Mouse (Mus musculus): ENCODE measurements around the gene Gnl2. TPM values are rescaled to one million over a fixed set of nuclear protein-coding genes. Genes with fewer than 3 reads are reported as not detected.

Gene Gnl2
- polyA plus RNA-seq, 1 experiment from 2014 or later = 54.8 TPM

DNA sequence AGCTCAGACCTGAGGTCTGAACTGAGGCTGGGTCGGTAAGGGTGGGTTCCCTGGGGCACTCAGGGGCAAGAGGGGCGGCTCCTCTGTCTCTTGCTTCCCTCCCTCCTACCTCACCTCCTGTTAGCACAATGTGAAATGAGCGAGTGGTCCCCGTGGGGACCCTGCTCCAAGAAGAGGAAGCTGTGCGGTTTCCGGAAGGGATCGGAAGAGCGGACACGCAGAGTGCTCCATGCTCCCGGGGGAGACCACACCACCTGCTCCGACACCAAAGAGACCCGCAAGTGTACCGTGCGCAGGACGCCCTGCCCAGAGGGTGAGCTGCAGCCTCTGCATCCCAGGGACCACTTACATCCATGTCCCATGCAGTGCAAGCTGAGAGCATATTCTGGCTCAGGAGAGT is 8.9 kb upstream of the Gnl2 start:
- ATAC-seq (ENCODE audit: extremely low read depth, insufficient number of reproducible peaks, low FRiP score, low TSS enrichment) = no peak
- no peaks in the 10 kb centered on the region for H3K36me3 ChIP-seq
- WGBS = 48% methylated on average over 15 of the region's 15 CpGs
- H3K9ac ChIP-seq = no peak overlapping the region
- no peak overlapping the region for H3K4me2 ChIP-seq
- H3K9me3 ChIP-seq = no peaks in the 10 kb centered on the region
- H3K4me3 ChIP-seq = no peak overlapping the region
- H3K27ac ChIP-seq (replicated peaks) = no peak overlapping the region
- H3K4me1 ChIP-seq = no peaks in the 10 kb centered on the region
- peaks cover 80% of the 10 kb centered on the region for H3K27me3 ChIP-seq (replicated peaks)

DNA sequence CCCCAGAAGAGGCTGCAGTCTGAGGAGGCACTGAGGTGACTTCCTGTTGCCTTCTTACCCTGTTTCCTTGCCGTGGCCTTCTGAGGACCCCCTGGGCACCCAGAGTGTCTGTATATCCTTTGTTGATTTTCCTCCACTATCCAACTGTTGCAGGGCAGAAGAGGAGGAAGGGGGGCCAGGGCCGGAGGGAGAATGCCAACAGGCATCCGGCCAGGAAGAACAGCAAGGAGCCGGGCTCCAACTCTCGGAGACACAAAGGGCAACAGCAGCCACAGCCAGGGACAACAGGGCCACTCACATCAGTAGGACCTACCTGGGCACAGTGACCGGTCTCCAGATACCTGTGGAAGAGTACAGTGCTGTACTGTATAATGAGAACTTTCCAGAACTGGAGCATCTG is 8.2 kb upstream of the Gnl2 start:
- H3K9me3 ChIP-seq = no peaks in the 10 kb centered on the region
- ATAC-seq (ENCODE audit: extremely low read depth, insufficient number of reproducible peaks, low FRiP score, low TSS enrichment) = no peak
- H3K4me1 ChIP-seq = no peaks in the 10 kb centered on the region
- H3K36me3 ChIP-seq = no peaks in the 10 kb centered on the region
- 49% methylated on average over 6 of the region's 6 CpGs for WGBS
- no peak overlapping the region for H3K4me3 ChIP-seq
- peaks cover 83% of the 10 kb centered on the region for H3K27me3 ChIP-seq (replicated peaks)
- H3K27ac ChIP-seq (replicated peaks) = no peak overlapping the region
- no peak overlapping the region for H3K9ac ChIP-seq
- no peak overlapping the region for H3K4me2 ChIP-seq

DNA sequence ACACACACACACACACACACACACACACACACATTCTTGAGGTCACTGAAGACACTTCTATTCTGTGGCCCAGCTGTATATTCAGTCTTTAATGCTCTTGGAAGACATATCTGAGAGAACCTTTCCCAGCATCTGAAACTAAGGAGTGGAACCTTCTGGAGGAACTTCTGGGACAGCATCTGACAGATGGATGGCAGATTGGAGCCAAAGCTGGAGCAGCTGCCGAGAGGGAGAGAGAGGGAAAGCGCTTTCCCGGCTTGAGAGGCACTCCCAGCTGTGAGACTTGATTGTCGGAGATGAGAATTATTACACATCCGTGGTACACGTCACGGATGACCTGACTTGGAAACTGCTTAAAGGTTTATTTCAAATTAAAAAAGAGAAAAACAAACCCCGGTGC is 7.7 kb upstream of the Gnl2 start:
- Histone ChIP-seq H3K9ac (no peak overlapping the region), H3K4me2 (no peak overlapping the region), H3K4me1 (no peaks in the 10 kb centered on the region), H3K9me3 (no peaks in the 10 kb centered on the region), H3K4me3 (no peak overlapping the region), H3K36me3 (no peaks in the 10 kb centered on the region), H3K27ac (replicated peaks) (no peak overlapping the region), H3K27me3 (replicated peaks) (peaks cover 82% of the 10 kb centered on the region)
- 58% methylated on average over 8 of the region's 8 CpGs for WGBS
- no peak for ATAC-seq (ENCODE audit: extremely low read depth, insufficient number of reproducible peaks, low FRiP score, low TSS enrichment)

DNA sequence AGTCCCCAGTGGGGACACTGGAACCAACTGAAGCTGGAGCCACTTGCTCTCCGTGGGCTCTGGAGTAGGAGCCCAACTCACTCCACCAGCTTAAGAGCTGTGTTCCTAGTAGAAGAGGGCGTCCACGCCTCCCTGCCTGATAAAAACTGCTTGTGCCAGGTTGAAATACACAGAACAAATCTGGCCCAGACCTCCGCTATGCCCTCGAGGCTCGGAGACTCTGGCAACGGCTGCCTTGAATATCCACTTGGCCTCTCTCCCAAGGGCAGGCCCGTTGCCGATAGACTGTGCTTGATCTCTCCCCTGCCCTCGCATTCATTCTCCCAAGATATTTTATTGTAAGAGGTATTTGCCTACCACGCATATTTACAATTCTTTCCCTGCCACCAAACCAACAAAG is 1.0 kb downstream of the Gnl2 start:
- no peaks in the 10 kb centered on the region for H3K9me3 ChIP-seq
- peaks cover 48% of the 10 kb centered on the region for H3K27me3 ChIP-seq (replicated peaks)
- H3K27ac ChIP-seq (replicated peaks) = no peak overlapping the region
- H3K4me2 ChIP-seq = no peak overlapping the region
- H3K4me1 ChIP-seq = no peaks in the 10 kb centered on the region
- H3K4me3 ChIP-seq = no peak overlapping the region
- H3K36me3 ChIP-seq = no peaks in the 10 kb centered on the region
- no peak overlapping the region for H3K9ac ChIP-seq
- ATAC-seq (ENCODE audit: extremely low read depth, insufficient number of reproducible peaks, low FRiP score, low TSS enrichment) = no peak
- 67% methylated on average over 11 of the region's 11 CpGs for WGBS

GRCm38 (mm10) chr4:125020780-125021538 is 4.6 kb downstream of the Gnl2 start:
- Histone ChIP-seq H3K4me3 (no peak overlapping the region), H3K4me1 (no peaks in the 10 kb centered on the region), H3K9ac (no peak overlapping the region), H3K27me3 (replicated peaks) (peaks cover 50% of the 10 kb centered on the region), H3K9me3 (no peaks in the 10 kb centered on the region), H3K36me3 (no peaks in the 10 kb centered on the region), H3K4me2 (no peak overlapping the region), H3K27ac (replicated peaks) (no peak overlapping the region)
- WGBS = 30% methylated on average over 11 of the region's 11 CpGs
- ATAC-seq (ENCODE audit: extremely low read depth, insufficient number of reproducible peaks, low FRiP score, low TSS enrichment) = no peak

DNA sequence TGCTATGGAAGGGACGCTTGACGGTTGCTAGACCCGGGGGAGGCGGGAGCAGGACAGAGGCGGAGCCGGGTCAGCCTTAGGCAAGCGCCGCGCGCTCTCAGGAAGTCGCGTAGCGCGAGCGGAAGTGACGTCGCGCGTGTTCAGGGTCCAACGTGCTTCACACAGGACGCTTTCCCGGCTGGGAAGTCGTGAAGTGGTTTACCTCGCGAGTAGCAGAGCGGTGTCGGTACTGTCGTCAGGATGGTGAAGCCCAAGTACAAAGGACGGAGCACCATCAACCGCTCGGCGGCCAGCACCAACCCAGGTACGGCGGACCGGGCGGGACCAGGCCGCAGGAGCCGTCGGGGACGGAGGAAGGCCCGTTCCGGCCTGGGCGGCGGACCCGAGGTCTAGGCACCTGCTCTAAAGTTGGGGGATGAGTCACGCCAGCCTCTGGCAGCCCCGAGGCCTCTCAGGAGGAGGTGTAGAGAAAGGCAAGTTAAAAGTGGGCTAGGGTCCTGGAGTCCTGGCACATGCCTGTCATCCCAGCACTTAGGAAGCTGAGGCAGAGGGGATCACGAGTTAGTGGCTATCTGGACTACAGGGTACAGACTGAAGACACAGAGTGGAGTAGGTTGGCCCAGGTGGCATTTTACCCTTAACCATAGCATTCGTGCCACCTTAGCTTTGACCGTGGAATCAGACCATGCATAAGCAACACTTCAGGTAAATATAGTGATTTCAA is 13.7 kb downstream of the Gnl2 start:
- Histone ChIP-seq H3K9ac (peak overlapping the region; percentile 96), H3K27me3 (replicated peaks) (peaks cover 22% of the 10 kb centered on the region), H3K9me3 (no peaks in the 10 kb centered on the region), H3K4me2 (peak overlapping the region; percentile 95), H3K36me3 (peaks cover 20% of the 10 kb centered on the region), H3K4me1 (peaks cover 16% of the 10 kb centered on the region), H3K4me3 (peak overlapping the region; percentile 93), H3K27ac (replicated peaks) (peak overlapping the region; percentile 61; the same call in 1 of the 2 replicates)
- WGBS = under 1% methylated on average over 50 of the region's 50 CpGs
- ATAC-seq (ENCODE audit: extremely low read depth, insufficient number of reproducible peaks, low FRiP score, low TSS enrichment) = peak; percentile 86

DNA sequence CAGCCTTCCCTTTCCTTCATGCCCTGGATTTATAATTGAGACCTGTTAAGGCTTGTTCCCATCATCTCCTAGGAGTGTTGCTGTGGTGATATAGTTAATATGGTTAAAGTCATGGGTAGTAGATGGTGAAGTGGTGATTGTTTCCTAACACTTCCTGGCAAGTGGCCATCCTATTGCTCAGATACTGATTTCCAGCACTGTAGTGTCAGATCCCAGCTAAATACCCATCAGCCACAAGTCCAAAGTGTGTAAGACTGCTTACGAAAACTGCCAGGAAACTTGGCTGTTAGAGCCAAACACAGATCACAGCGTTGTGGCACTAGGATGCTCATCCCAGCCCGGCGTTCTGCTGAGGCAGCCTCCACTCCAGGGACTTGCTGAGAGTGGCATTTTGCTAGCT is 18.0 kb downstream of the Gnl2 start:
- 97% methylated on average over 4 of the region's 4 CpGs for WGBS
- no peaks in the 10 kb centered on the region for H3K27me3 ChIP-seq (replicated peaks)
- H3K36me3 ChIP-seq = peaks cover 56% of the 10 kb centered on the region
- H3K4me1 ChIP-seq = peaks cover 14% of the 10 kb centered on the region
- no peaks in the 10 kb centered on the region for H3K9me3 ChIP-seq
- H3K4me3 ChIP-seq = no peak overlapping the region
- no peak overlapping the region for H3K4me2 ChIP-seq
- no peak for ATAC-seq (ENCODE audit: extremely low read depth, insufficient number of reproducible peaks, low FRiP score, low TSS enrichment)
- no peak overlapping the region for H3K27ac ChIP-seq (replicated peaks)
- no peak overlapping the region for H3K9ac ChIP-seq

DNA sequence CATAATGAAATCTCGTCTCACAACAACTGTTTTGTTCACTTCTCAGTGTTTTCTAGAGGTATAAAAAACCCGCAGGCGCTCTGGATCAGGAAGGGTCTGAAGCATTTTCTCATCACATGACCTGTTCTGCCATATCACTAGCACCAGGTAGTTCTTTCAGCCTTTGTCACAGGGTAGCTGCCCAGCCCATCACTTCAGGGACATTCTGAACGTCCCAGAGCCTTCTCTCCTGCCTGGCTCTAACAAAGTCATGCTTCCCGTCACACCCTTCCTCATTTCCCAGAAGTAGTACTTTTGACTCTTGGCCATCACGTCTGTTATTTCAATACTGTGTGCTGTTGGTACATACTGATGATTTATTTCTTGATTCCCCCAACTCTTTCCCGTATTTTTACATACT is 28.1 kb downstream of the Gnl2 start:
- Histone ChIP-seq H3K4me1 (no peaks in the 10 kb centered on the region), H3K27me3 (replicated peaks) (no peaks in the 10 kb centered on the region), H3K4me3 (no peak overlapping the region), H3K36me3 (peaks cover 99% of the 10 kb centered on the region), H3K9ac (no peak overlapping the region), H3K27ac (replicated peaks) (no peak overlapping the region), H3K9me3 (no peaks in the 10 kb centered on the region), H3K4me2 (no peak overlapping the region)
- ATAC-seq (ENCODE audit: extremely low read depth, insufficient number of reproducible peaks, low FRiP score, low TSS enrichment) = no peak
- WGBS = 83% methylated on average over 7 of the region's 7 CpGs

GRCm38 (mm10) chr4:125055385-125055784 is 39.0 kb downstream of the Gnl2 start:
- H3K9me3 ChIP-seq = no peaks in the 10 kb centered on the region
- WGBS = 69% methylated on average over 9 of the region's 9 CpGs
- H3K27me3 ChIP-seq (replicated peaks) = no peaks in the 10 kb centered on the region
- H3K27ac ChIP-seq (replicated peaks) = 0 out of 2 replicates have a peak overlapping the region, but pooled peaks have one; percentile 20
- peaks cover 61% of the 10 kb centered on the region for H3K36me3 ChIP-seq
- no peak overlapping the region for H3K4me2 ChIP-seq
- ATAC-seq (ENCODE audit: extremely low read depth, insufficient number of reproducible peaks, low FRiP score, low TSS enrichment) = no peak
- H3K4me3 ChIP-seq = no peak overlapping the region
- peaks cover 24% of the 10 kb centered on the region for H3K4me1 ChIP-seq
- no peak overlapping the region for H3K9ac ChIP-seq

DNA sequence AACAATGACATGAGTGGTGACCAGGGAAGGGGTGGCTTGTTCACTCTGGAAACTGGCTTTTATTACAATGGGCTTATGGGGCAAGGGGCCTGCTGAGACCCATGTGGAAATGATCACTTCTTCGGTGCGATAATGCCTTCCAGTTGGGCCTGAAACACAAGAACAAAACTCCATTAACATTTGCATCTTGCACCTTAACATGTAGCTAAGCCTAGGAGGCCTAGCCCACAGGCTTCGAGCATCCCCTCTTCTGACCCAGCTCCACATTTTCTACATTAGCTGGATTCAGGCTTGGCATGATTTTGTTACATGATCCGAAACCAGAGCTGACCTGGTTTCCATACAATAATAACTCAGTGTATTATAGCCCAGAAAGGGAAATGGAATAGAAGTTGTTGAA is 40.1 kb downstream of the Gnl2 start:
- Histone ChIP-seq H3K9me3 (no peaks in the 10 kb centered on the region), H3K27ac (replicated peaks) (no peak overlapping the region), H3K27me3 (replicated peaks) (no peaks in the 10 kb centered on the region), H3K36me3 (peaks cover 51% of the 10 kb centered on the region), H3K4me3 (no peak overlapping the region), H3K4me2 (no peak overlapping the region), H3K9ac (no peak overlapping the region), H3K4me1 (peaks cover 24% of the 10 kb centered on the region)
- no peak for ATAC-seq (ENCODE audit: extremely low read depth, insufficient number of reproducible peaks, low FRiP score, low TSS enrichment)
- WGBS = 89% methylated on average over 4 of the region's 4 CpGs

- H3K27me3 ChIP-seq (replicated peaks) = no peaks in the 10 kb centered on the region
- no peak overlapping the region; the same call in 1 of the 2 replicates for H3K4me2 ChIP-seq
- no peaks in the 10 kb centered on the region for H3K9me3 ChIP-seq
- H3K36me3 ChIP-seq = peaks cover 43% of the 10 kb centered on the region
- peak overlapping the region; percentile 48 for H3K27ac ChIP-seq (replicated peaks)
- H3K9ac ChIP-seq = peak overlapping the region; percentile 44; the same call in 1 of the 2 replicates
- peaks cover 24% of the 10 kb centered on the region for H3K4me1 ChIP-seq
- no peak for ATAC-seq (ENCODE audit: extremely low read depth, insufficient number of reproducible peaks, low FRiP score, low TSS enrichment)
- no peak overlapping the region for H3K4me3 ChIP-seq
- 6% methylated on average over 3 of the region's 3 CpGs for WGBS
Measured at GRCm38 (mm10) chr4:125057273-125057672, 40.9 kb downstream of the Gnl2 start.
